Mouse (Mus musculus) testis, postnatal 14 days (tissue): Measurements from ENCODE around the gene Rnf34.

Experiments used
- DNase-seq: peaks from one replicate; pipeline ENCODE4 v3.0.0; 2021; ENCODE audit warnings: low spot score

Rnf34 gene

GRCm38 (mm10) chr5:122872626-122873025, 22.8 kb downstream of the Rnf34 start:
- no peak for DNase-seq

- DNase-seq = no peak
Observed at GRCm38 (mm10) chr5:122873573-122873972, 23.7 kb downstream of the Rnf34 start.

- DNase-seq = no peak
Observed at GRCm38 (mm10) chr5:122874359-122874758, 24.5 kb downstream of the Rnf34 start.

- DNase-seq = no peak
Observed at GRCm38 (mm10) chr5:122876671-122877070, 26.8 kb downstream of the Rnf34 start.

GRCm38 (mm10) chr5:122880241-122880980, 30.6 kb downstream of the Rnf34 start:
- DNase-seq = no peak

GRCm38 (mm10) chr5:122881313-122881712, 31.5 kb downstream of the Rnf34 start:
- DNase-seq = no peak

- no peak for DNase-seq
Observed at GRCm38 (mm10) chr5:122882256-122883050, 32.6 kb downstream of the Rnf34 start.

- DNase-seq = no peak
Observed at GRCm38 (mm10) chr5:122883237-122883636, 33.4 kb downstream of the Rnf34 start.

GRCm38 (mm10) chr5:122883652-122884235, 33.9 kb downstream of the Rnf34 start:
- no peak for DNase-seq

GRCm38 (mm10) chr5:122884594-122885348, 34.9 kb downstream of the Rnf34 start:
- DNase-seq = no peak

- DNase-seq = no peak
Observed at GRCm38 (mm10) chr5:122887033-122887432, 37.2 kb downstream of the Rnf34 start.

- DNase-seq = no peak
Observed at GRCm38 (mm10) chr5:122887926-122888611, 38.2 kb downstream of the Rnf34 start.

GRCm38 (mm10) chr5:122888612-122889214, 38.9 kb downstream of the Rnf34 start:
- DNase-seq = no peak

GRCm38 (mm10) chr5:122890396-122890795, 40.5 kb downstream of the Rnf34 start:
- DNase-seq = no peak

- no peak for DNase-seq
Observed at GRCm38 (mm10) chr5:122893270-122893669, 43.4 kb downstream of the Rnf34 start.

GRCm38 (mm10) chr5:122894007-122894637, 44.3 kb downstream of the Rnf34 start:
- DNase-seq = no peak

GRCm38 (mm10) chr5:122894821-122895220, 45.0 kb downstream of the Rnf34 start:
- DNase-seq = no peak

- DNase-seq = no peak
Observed at GRCm38 (mm10) chr5:122898153-122898552, 48.3 kb downstream of the Rnf34 start.

- no peak for DNase-seq
Observed at GRCm38 (mm10) chr5:122898963-122899776, 49.3 kb downstream of the Rnf34 start.
